Mouse (Mus musculus) lung, adult 10 weeks (tissue): ENCODE data around the gene Sat1. TPM values are rescaled to one million over a fixed set of nuclear protein-coding genes. Genes with fewer than 3 reads are reported as not detected.

ENCODE experiments used
- polyA plus RNA-seq: library from polyadenylated mRNA; stranded (reverse); fragments of 350-450 nt; fragmentation: Illumina TruSeq; extraction: RNeasy Lipid Tissue Mini Kit (QIAGEN cat#74804); gene quantifications from one replicate; pipeline ENCODE4 v1.2.3, GENCODE M21; 2014; ENCODE audit warnings: low read depth, low replicate concordance; ENCODE audit not compliant: insufficient read depth

The Sat1 gene
- 267 TPM for polyA plus RNA-seq

GRCm38 (mm10) chrX:155216271-155216670 is at the start of gene Sat1:
TSS of gene Sat1 (minus strand) at chrX:155216449.

GRCm38 (mm10) chrX:155262235-155262914 is 46.1 kb upstream of the Sat1 start, which contains the start of gene Acot9:
TSS of gene Acot9 (plus strand) at chrX:155262443.

Other genes starting within 250 kb of the Sat1 start
- not detected for gene Magea8, start 220.6 kb downstream of the Sat1 start, polyA plus RNA-seq
- gene Magea5, start 153.3 kb downstream of the Sat1 start, polyA plus RNA-seq: not detected
- gene Magea1, start 126.7 kb downstream of the Sat1 start, polyA plus RNA-seq: not detected
- not detected for gene Magea2, start 122.8 kb downstream of the Sat1 start, polyA plus RNA-seq
- not detected for gene Cldn34b2, start 88.0 kb downstream of the Sat1 start, polyA plus RNA-seq
- gene Acot9, start 46.0 kb upstream of the Sat1 start, polyA plus RNA-seq: 43.9 TPM
- gene Prdx4, start 124.3 kb upstream of the Sat1 start, polyA plus RNA-seq: 84.9 TPM